Mouse (Mus musculus) lung, adult 2 months (tissue): ENCODE results near the gene Fzd4. TPM values are rescaled to one million over a fixed set of nuclear protein-coding genes. Genes with fewer than 3 reads are reported as not detected.

Source experiments
- DNase-seq: peaks from one replicate; pipeline ENCODE4 v3.0.0; 2022
- H3K4me1 ChIP-seq: fragments of 200-500 bp; 2 replicates; pipeline ENCODE4 v1.6.1; 2011; ENCODE audit warnings: low read length; ENCODE audit not compliant: control insufficient read depth, insufficient read depth
- H3K4me3 ChIP-seq: fragments of 200-500 bp; replicated peaks from 2 replicates; pipeline ENCODE3; 2011; ENCODE audit warnings: low read depth, mild to moderate bottlenecking, control low read depth, low read length; ENCODE audit errors: extremely low read depth
- CTCF ChIP-seq: fragments of 200-500 bp; IDR thresholded peaks from 2 replicates; pipeline ENCODE4 v1.5.1; 2011; ENCODE audit warnings: mild to moderate bottlenecking, low read length, control low read depth; ENCODE audit not compliant: insufficient read depth
- POLR2A ChIP-seq: fragments of 200-500 bp; IDR thresholded peaks from 2 replicates; pipeline ENCODE4 v1.6.1; 2011; ENCODE audit warnings: low read depth, mild to moderate bottlenecking, control low read depth, low read length, borderline replicate concordance; ENCODE audit errors: extremely low read depth
- WGBS: fragments of 180-500 bp; shearing (Covaris S2); methylation state at CpG from one replicate; pipeline ENCODE4 v1.1.7; 2018; 5-methylcytosine and 5-hydroxymethylcytosine counted together
- polyA plus RNA-seq: library from polyadenylated mRNA; depleted of rRNA; stranded (reverse); fragments of >200 nt; gene quantifications from 2 replicates; pipeline ENCODE4 v1.2.3, GENCODE M21; 2012

Gene Fzd4
- polyA plus RNA-seq, 1 experiment = 27.8 TPM

- Histone ChIP-seq H3K4me1 (peaks cover 2% of the 10 kb centered on the region), H3K4me3 (no peak overlapping the region)
- WGBS = 76% methylated on average over 8 of the region's 8 CpGs
- TF ChIP-seq POLR2A = no peak
- TF ChIP-seq CTCF = no peak
- DNase-seq = no peak
Measured at GRCm38 (mm10) chr7:89423688-89424255, 19.6 kb downstream of the Fzd4 start.

GRCm38 (mm10) chr7:89424659-89425058 lies 20.5 kb downstream of the Fzd4 start:
- H3K4me3 ChIP-seq = no peak overlapping the region
- DNase-seq = no peak
- TF ChIP-seq POLR2A (no peak), CTCF (no peak)
- WGBS = 85% methylated on average over 5 of the region's 5 CpGs
- H3K4me1 ChIP-seq = no peaks in the 10 kb centered on the region; the same call in 1 of the 2 replicates

- Histone ChIP-seq H3K4me3 (no peak overlapping the region), H3K4me1 (no peaks in the 10 kb centered on the region; the same call in 1 of the 2 replicates)
- no peak for TF ChIP-seq CTCF
- 35% methylated on average over 11 of the region's 11 CpGs for WGBS
- DNase-seq = no peak
Measured at GRCm38 (mm10) chr7:89425803-89426725, 21.9 kb downstream of the Fzd4 start.

GRCm38 (mm10) chr7:89427101-89427500 lies 22.9 kb downstream of the Fzd4 start:
- WGBS = 22% methylated on average over 5 of the region's 5 CpGs
- Histone ChIP-seq H3K4me3 (no peak overlapping the region), H3K4me1 (no peaks in the 10 kb centered on the region; the same call in 1 of the 2 replicates)
- DNase-seq = no peak
- TF ChIP-seq CTCF (no peak), POLR2A (no peak)

- Histone ChIP-seq H3K4me3 (no peak overlapping the region), H3K4me1 (no peaks in the 10 kb centered on the region; the same call in 1 of the 2 replicates)
- no peak for DNase-seq
- no peak for TF ChIP-seq POLR2A
- TF ChIP-seq CTCF = no peak
- WGBS = 63% methylated on average over 5 of the region's 5 CpGs
Measured at GRCm38 (mm10) chr7:89428804-89429203, 24.6 kb downstream of the Fzd4 start.

GRCm38 (mm10) chr7:89429326-89429725 lies 25.2 kb downstream of the Fzd4 start:
- DNase-seq = no peak
- Histone ChIP-seq H3K4me3 (no peak overlapping the region), H3K4me1 (no peaks in the 10 kb centered on the region; the same call in 1 of the 2 replicates)
- no peak for TF ChIP-seq POLR2A
- no peak for TF ChIP-seq CTCF
- 68% methylated on average over 1 of the region's 1 CpGs for whole genome bisulfite sequencing

- TF ChIP-seq POLR2A = no peak
- no peak for TF ChIP-seq CTCF
- Histone ChIP-seq H3K4me3 (no peak overlapping the region), H3K4me1 (no peaks in the 10 kb centered on the region; the same call in 1 of the 2 replicates)
- no peak for DNase-seq
- 88% methylated on average over 2 of the region's 2 CpGs for WGBS
Measured at GRCm38 (mm10) chr7:89431185-89431584, 27.0 kb downstream of the Fzd4 start.

- TF ChIP-seq CTCF (no peak), POLR2A (no peak)
- Histone ChIP-seq H3K4me1 (no peaks in the 10 kb centered on the region), H3K4me3 (no peak overlapping the region)
- no peak for DNase-seq
- 62% methylated on average over 9 of the region's 9 CpGs for WGBS
Measured at GRCm38 (mm10) chr7:89433193-89433892, 29.2 kb downstream of the Fzd4 start.

- no peaks in the 10 kb centered on the region for H3K4me1 ChIP-seq
- 45% methylated on average over 8 of the region's 8 CpGs for WGBS
- TF ChIP-seq POLR2A = no peak
- TF ChIP-seq CTCF = no peak
- DNase-seq = no peak
- H3K4me3 ChIP-seq = no peak overlapping the region
Measured at GRCm38 (mm10) chr7:89433893-89434616, 29.9 kb downstream of the Fzd4 start.
